Mouse (Mus musculus) liver, adult (tissue): ENCODE results near the gene Reep6.

Source experiments
- GATA4 ChIP-seq: IDR thresholded peaks from 2 replicates; pipeline ENCODE4 v1.6.1; 2014; ENCODE audit warnings: mild to moderate bottlenecking, low read length; ENCODE audit not compliant: insufficient replicate concordance

Reep6 gene

GRCm38 (mm10) chr10:80356001-80356682, 26.4 kb downstream of the Reep6 start, which contains the start of gene Plk5:
Plk5 (plus strand) TSS chr10:80356459.
- TF ChIP-seq GATA4 = no peak

DNA sequence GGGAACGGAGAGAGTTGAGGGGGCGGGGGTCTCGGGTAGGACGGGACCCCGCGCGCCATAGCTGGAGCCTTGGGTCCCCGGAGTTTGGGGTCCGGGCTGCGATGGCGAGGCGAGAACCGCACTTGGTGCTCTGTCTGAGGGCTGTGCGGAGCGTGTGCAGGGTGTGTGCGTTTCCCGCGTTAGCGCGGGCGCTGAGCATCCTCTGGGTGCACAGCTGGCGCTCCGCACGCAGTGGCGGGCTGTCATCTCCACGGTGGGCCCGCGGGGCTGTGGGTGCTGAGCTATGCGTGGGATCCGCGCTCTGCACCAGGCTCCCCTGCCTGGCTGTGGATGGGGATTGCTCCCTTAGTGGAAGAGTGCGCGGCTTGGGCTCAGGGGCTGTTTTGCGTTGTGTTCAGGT, 27.0 kb downstream of the Reep6 start:
- TF ChIP-seq GATA4 = no peak

DNA sequence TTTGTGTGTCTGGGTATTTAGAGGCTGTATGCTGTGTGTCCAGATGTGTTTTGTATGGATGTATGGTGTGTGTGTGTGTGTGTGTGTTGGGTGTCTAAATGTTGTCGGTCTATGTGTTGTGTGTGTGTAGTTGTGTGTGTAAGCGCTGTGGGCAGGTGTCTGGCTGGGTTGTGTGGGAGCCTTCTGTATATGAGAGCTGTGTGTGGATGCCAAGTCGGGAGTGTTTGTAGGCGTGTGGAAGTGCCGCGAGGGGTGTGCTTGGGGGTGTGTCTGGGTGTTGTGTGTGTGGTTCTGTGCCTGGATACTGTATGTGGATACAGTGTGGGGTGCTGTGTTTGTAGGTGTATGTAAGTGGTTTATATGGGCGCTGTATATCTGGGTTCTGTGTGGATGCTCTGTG, 27.6 kb downstream of the Reep6 start:
- TF ChIP-seq GATA4 = no peak

- TF ChIP-seq GATA4 = no peak
Measured at GRCm38 (mm10) chr10:80357994-80358639, 28.4 kb downstream of the Reep6 start.

DNA sequence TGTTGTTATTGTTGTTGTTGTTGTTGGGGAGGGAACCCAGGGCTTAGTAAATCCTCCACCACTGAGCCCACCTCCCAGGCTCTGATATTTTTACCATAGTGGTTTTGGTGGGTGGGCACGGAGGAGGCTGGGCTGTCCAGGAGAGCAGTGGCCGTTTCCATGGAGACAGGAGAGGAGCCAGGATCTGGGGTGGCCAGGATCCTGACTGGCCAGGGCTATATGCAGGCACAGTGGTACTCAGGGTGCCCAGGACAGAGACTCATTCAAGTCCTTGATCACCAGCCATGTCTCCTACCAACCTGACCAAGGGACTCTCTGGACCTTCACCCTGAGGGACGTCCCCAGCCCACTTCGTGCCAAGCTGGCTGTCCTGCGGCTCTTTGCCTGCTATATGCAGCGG, 34.0 kb downstream of the Reep6 start:
- TF ChIP-seq GATA4 = no peak

DNA sequence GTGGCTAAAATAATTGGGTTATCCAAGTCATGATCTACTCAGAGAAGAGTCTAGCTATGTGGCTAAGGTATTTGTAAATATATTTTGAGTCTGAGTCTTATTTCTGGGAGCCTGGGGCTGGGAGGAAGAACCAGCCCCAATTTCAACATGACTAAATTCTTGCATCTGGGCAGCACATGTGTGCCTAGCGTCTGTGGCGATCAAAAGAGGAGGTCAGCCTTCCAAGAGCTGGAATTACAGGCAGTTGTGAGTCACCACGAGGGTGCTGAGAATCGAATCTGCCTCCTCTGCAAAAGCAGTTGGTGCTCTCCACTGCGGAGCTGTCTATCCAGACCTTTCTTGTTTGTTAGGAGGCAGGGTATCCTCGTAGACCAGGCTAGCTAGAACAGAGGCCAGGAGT, 36.0 kb downstream of the Reep6 start:
- TF ChIP-seq GATA4 = no peak

DNA sequence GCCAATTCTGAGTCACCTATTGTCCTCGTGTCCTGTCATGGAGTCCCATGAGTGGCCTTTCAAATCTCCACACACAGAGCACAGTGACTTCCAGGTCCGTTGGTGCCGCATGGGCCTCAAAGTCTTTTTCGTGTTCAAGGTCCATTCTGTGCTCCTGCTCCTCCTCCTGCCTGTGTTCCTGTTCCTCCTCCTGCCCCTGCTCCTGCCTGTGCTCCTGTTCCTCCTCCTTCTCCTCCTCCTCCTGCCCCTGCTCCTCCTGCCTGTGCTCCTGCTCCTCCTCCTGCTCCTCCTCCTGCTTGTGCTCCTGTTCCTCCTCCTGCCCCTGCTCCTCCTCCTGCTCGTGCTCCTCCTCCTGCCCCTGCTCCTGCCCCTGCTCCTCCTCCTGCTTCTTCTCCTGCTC, 38.2 kb downstream of the Reep6 start:
- TF ChIP-seq GATA4 = no peak

DNA sequence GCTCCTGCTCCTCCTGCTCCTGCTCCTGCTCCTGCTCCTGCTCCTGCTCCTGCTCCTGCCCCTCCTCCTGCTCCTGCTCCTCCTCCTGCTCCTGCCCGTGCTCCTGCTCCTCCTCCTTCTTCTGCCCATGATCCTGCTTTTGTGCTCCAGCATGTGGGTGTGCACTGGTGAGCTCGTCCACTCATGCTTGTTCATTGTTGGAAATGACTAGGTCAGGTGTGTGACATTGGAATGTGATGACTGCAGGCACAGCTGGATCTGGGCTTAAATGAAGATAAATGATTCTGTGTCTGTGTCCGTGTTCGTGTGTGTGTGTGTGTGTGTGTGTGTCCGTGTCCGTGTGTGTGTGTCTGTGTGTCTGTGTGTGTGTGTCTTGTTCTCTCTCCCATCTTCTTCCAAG, 38.6 kb downstream of the Reep6 start:
- TF ChIP-seq GATA4 = no peak

DNA sequence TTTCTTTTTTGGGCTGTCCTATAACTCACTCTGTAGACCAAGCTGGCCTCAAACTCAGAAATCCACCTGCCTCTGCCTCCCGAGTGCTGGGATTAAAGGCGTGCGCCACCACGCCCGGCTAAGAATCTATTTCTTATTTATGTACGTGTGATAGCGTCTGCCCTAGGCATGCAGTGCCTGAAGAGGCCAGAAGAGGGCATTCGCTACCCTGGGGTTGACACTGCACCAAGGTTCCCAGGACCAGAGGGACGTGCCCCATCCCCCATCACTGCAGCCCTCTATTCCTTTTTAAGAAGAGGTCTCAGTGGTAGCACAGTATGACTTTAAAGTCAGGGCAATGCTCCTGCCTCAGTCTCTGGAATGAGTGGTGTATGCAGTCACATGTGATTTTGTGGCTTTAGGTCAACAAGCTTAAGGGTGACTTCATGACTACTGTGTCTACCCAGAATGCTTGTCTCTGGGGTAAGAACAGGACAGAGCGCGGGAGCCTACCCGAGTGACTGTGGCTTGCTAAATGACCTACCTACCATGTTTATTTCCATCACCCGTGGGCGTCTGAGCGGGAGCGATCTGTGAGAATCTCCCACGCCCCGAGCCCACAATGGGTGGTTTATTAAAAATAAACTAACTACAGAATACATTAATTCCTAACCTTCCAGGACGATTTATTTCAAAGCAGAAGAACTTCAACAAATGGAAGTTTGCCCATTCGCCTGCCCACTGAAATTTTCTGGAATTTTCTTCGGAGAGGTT, 40.4 kb downstream of the Reep6 start:
- no peak for TF ChIP-seq GATA4

- no peak for TF ChIP-seq GATA4
Measured at GRCm38 (mm10) chr10:80371411-80371966, 41.7 kb downstream of the Reep6 start.

- no peak for TF ChIP-seq GATA4
Measured at GRCm38 (mm10) chr10:80371983-80372382, 42.2 kb downstream of the Reep6 start.

DNA sequence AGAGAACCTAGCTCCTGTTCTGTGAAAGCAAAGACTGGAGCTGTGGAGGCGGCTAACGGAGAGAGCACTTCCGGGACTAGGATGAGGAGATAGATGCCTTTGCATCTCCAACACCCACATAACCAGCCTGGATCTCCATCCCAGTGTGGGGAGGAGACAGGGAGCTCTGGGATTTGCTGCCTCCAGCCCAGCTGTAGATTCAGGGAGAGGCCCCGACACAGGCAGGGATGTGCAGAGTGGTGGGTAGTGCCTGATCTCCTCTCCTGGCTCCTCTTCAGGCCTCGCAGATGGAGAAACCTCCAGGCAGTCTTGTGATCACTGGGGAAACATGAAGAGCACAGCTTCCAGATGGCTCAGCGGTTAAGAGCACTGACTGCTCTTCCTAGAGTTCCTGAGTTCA, 43.0 kb downstream of the Reep6 start:
- no peak for TF ChIP-seq GATA4

GRCm38 (mm10) chr10:80374063-80374462, 44.3 kb downstream of the Reep6 start:
- no peak for TF ChIP-seq GATA4

- TF ChIP-seq GATA4 = no peak
Measured at GRCm38 (mm10) chr10:80376160-80376559, 46.4 kb downstream of the Reep6 start.

GRCm38 (mm10) chr10:80377716-80378115, 48.0 kb downstream of the Reep6 start:
- TF ChIP-seq GATA4 = no peak
